Mouse (Mus musculus) G1E (cell line): Measurements from ENCODE around the gene Gm9774.

ENCODE experiments used
- CTCF ChIP-seq: IDR thresholded peaks from 2 replicates; pipeline ENCODE4 v1.5.1; 2012; ENCODE audit warnings: low read depth, low read length, inconsistent platforms, mixed read lengths
- GATA1 ChIP-seq: IDR thresholded peaks from 2 replicates; pipeline ENCODE4 v1.6.1; 2012; ENCODE audit warnings: borderline replicate concordance, low read length, inconsistent platforms, mixed read lengths
- TAL1 ChIP-seq: conservative IDR thresholded peaks from 2 replicates; pipeline ENCODE4 v1.6.1; 2012; ENCODE audit warnings: low read depth, low read length, inconsistent platforms, mixed read lengths

DNA sequence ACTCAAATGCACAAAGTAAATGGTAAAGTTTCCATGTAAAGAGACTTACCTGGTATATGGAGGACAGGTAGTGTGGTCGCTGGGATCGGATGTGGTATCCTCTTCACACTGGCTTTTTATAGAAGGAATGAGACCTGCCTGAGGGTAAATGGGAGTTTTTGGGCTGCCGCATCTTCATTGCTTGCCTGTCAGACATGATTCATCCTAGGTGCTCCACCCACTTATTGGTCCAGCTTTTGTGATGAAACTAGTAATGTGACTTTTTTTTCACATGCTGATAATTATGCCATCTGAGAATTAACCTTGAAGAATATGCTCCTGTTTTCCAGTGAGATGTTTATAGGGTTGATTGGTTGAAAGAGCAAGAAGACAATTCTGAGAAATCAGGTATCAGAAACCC is 9.5 kb upstream of the Gm9774 start, which contains the start of gene Sprr1b:
- TF ChIP-seq TAL1 (no peak), CTCF (no peak), GATA1 (no peak)
